Mouse (Mus musculus): ENCODE results near the gene Insrr. TPM values are rescaled to one million over a fixed set of nuclear protein-coding genes. Genes with fewer than 3 reads are reported as not detected.
A peak's percentile ranks its signal among the peaks of the same experiment; 100 is the strongest.

Insrr gene
- 0.21 TPM in 1 of 2 replicates, not detected in the other for polyA plus RNA-seq (2016; fragmentation: Nextera tagmentation; extraction: Ambion mirVana)

DNA sequence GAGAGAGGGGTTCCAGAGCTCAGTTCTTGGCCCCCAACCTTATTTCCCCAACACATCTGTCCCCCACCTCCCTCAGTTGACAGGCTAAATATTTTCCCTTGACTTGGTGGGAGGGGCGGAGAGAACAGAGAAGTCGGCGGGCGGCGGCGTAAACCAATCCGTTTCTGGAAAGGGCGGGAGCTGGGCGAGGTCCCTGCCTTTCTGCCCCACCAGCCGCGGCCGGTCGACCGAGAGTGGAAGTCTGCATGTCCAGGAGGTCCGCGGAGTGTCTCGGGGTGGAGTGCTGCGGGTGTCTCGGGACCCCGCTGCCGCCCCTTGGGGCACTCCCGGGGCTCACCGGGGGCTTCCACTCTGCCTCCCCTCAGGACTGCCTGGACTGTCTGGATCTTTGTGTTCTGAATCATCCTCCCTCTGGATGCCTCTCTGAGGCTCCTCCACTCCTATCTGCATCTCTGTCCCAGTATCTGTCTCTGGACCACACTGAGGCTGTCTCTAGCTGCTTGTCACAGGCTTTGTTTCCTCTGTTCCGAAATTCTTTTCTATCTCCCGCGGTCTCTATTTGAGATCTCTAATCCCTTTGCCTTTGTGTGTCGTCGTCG is at the start of gene Insrr:
Insrr (plus strand) TSS at position 216 of the 599 bp plus-strand sequence.
- H3K27ac ChIP-seq (ENCODE audit: poor library complexity, severe bottlenecking), result no peak within 1 kb of the TSS
- under 1% methylated on average over 29 of the region's 29 CpGs for WGBS
- peaks cover 100% of the 10 kb centered on the region for H3K27me3 ChIP-seq (replicated peaks)

GRCm38 (mm10) chr3:87748431-87748830 is 48.3 kb upstream of the Insrr start, which contains the start of gene Lrrc71:
Gene Lrrc71 (minus strand): TSS chr3:87748625.
- no peaks in the 10 kb centered on the region for H3K9me3 ChIP-seq (replicated peaks)
- peaks cover 15% of the 10 kb centered on the region for H3K4me1 ChIP-seq (replicated peaks)
- H3K27ac ChIP-seq (ENCODE audit: poor library complexity, severe bottlenecking), result no peak within 1 kb of the TSS
- H3K4me3 ChIP-seq, result no peak within 1 kb of the TSS
- H3K9ac ChIP-seq, result peak within 1 kb of the TSS; percentile 45; the same call in 1 of the 2 replicates
- peaks cover 24% of the 10 kb centered on the region for H3K27me3 ChIP-seq (replicated peaks)
- H3K4me2 ChIP-seq, result no peak within 1 kb of the TSS
- H3K36me3 ChIP-seq, result peaks cover 38% of the 10 kb centered on the region
- ATAC-seq (ENCODE audit: insufficient number of reproducible peaks, low FRiP score), result no peak
- WGBS, result 46% methylated on average over 13 of the region's 13 CpGs

More for the DNA sequence above, at the start of gene Insrr:
- Histone ChIP-seq H3K4me2 (peak within 1 kb of the TSS; percentile 70), H3K4me1 (replicated peaks) (peaks cover 20% of the 10 kb centered on the region), H3K9me3 (replicated peaks) (no peaks in the 10 kb centered on the region), H3K4me3 (peak within 1 kb of the TSS; percentile 41), H3K36me3 (no peaks in the 10 kb centered on the region), H3K9ac (peak within 1 kb of the TSS; percentile 42)
- ATAC-seq (ENCODE audit: insufficient number of reproducible peaks, low FRiP score), result no peak

- ATAC-seq (ENCODE audit: insufficient number of reproducible peaks, low FRiP score), result no peak
These were observed 47.7 kb upstream of the Insrr start for GRCm38 (mm10) chr3:87749036-87749435.

GRCm38 (mm10) chr3:87749977-87750376 is 46.8 kb upstream of the Insrr start:
- no peak overlapping the region for H3K27ac ChIP-seq (ENCODE audit: poor library complexity, severe bottlenecking)
- H3K4me2 ChIP-seq, result no peak overlapping the region
- no peak for ATAC-seq (ENCODE audit: insufficient number of reproducible peaks, low FRiP score)
- no peaks in the 10 kb centered on the region for H3K9me3 ChIP-seq (replicated peaks)
- WGBS, result 88% methylated on average over 12 of the region's 12 CpGs
- peaks cover 14% of the 10 kb centered on the region for H3K4me1 ChIP-seq (replicated peaks)
- H3K36me3 ChIP-seq, result peaks cover 52% of the 10 kb centered on the region
- no peak overlapping the region for H3K9ac ChIP-seq
- H3K4me3 ChIP-seq, result no peak overlapping the region
- H3K27me3 ChIP-seq (replicated peaks), result peaks cover 34% of the 10 kb centered on the region

More at GRCm38 (mm10) chr3:87749036-87749435, 47.7 kb upstream of the Insrr start:
- peaks cover 44% of the 10 kb centered on the region for H3K36me3 ChIP-seq
- peaks cover 15% of the 10 kb centered on the region for H3K4me1 ChIP-seq (replicated peaks)
- H3K4me2 ChIP-seq, result no peak overlapping the region
- H3K27ac ChIP-seq (ENCODE audit: poor library complexity, severe bottlenecking), result no peak overlapping the region
- no peak overlapping the region for H3K4me3 ChIP-seq
- peaks cover 27% of the 10 kb centered on the region for H3K27me3 ChIP-seq (replicated peaks)
- no peak overlapping the region for H3K9ac ChIP-seq
- no peaks in the 10 kb centered on the region for H3K9me3 ChIP-seq (replicated peaks)
- WGBS, result 13% methylated on average over 5 of the region's 5 CpGs

GRCm38 (mm10) chr3:87752567-87752966 is 44.2 kb upstream of the Insrr start:
- WGBS, result 77% methylated on average over 3 of the region's 3 CpGs
- no peak overlapping the region for H3K9ac ChIP-seq

DNA sequence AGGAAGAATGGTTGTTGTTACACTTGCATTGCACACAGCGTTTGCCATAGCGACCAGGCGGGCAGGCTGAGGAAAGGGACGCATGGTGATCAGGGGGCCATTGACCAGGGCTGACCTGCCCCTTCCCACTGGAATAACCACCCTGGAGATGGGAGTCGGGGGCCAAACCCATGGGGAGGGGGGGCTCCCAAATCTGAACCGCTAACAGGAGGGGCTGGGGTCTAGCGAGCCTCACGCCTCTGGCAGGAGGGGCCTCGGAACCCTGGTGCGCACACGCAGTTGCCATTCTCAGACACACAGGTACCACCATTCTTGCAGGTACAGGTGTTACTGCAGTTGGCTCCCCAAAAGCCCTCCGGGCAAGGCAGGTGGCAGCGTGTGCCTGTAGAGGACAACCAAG is 42.9 kb upstream of the Insrr start:
- Histone ChIP-seq H3K36me3 (peaks cover 63% of the 10 kb centered on the region), H3K4me1 (replicated peaks) (no peaks in the 10 kb centered on the region; the same call in 1 of the 2 replicates), H3K4me3 (no peak overlapping the region), H3K27ac (ENCODE audit: poor library complexity, severe bottlenecking) (no peak overlapping the region), H3K9me3 (replicated peaks) (no peaks in the 10 kb centered on the region), H3K27me3 (replicated peaks) (peaks cover 47% of the 10 kb centered on the region), H3K9ac (no peak overlapping the region), H3K4me2 (no peak overlapping the region)
- 86% methylated on average over 13 of the region's 13 CpGs for WGBS
- ATAC-seq (ENCODE audit: insufficient number of reproducible peaks, low FRiP score), result no peak

More at GRCm38 (mm10) chr3:87752567-87752966, 44.2 kb upstream of the Insrr start:
- H3K27me3 ChIP-seq (replicated peaks), result peaks cover 45% of the 10 kb centered on the region
- no peak overlapping the region for H3K4me3 ChIP-seq
- no peak for ATAC-seq (ENCODE audit: insufficient number of reproducible peaks, low FRiP score)
- H3K4me1 ChIP-seq (replicated peaks), result peaks cover 5% of the 10 kb centered on the region
- no peak overlapping the region for H3K4me2 ChIP-seq
- no peaks in the 10 kb centered on the region for H3K9me3 ChIP-seq (replicated peaks)
- H3K27ac ChIP-seq (ENCODE audit: poor library complexity, severe bottlenecking), result no peak overlapping the region
- H3K36me3 ChIP-seq, result peaks cover 55% of the 10 kb centered on the region

- Histone ChIP-seq H3K27ac (ENCODE audit: poor library complexity, severe bottlenecking) (no peak overlapping the region), H3K4me1 (replicated peaks) (no peaks in the 10 kb centered on the region; the same call in 1 of the 2 replicates), H3K9me3 (replicated peaks) (no peaks in the 10 kb centered on the region), H3K4me3 (peak overlapping the region; percentile 7; the same call in 1 of the 2 replicates), H3K9ac (peak overlapping the region; percentile 28; the same call in 1 of the 2 replicates), H3K27me3 (replicated peaks) (peaks cover 43% of the 10 kb centered on the region), H3K4me2 (peak overlapping the region; percentile 52), H3K36me3 (peaks cover 51% of the 10 kb centered on the region)
- ATAC-seq (ENCODE audit: insufficient number of reproducible peaks, low FRiP score), result peak; percentile 62
- 6% methylated on average over 24 of the region's 24 CpGs for WGBS
These were observed 40.8 kb upstream of the Insrr start for GRCm38 (mm10) chr3:87755964-87756363.

GRCm38 (mm10) chr3:87756488-87756887 is 40.3 kb upstream of the Insrr start:
- WGBS, result 53% methylated on average over 20 of the region's 20 CpGs
- Histone ChIP-seq H3K9ac (no peak overlapping the region), H3K4me2 (no peak overlapping the region)

GRCm38 (mm10) chr3:87758641-87759040 is 38.1 kb upstream of the Insrr start:
- WGBS, result 42% methylated on average over 4 of the region's 5 CpGs
- ATAC-seq (ENCODE audit: insufficient number of reproducible peaks, low FRiP score), result no peak
- peaks cover 27% of the 10 kb centered on the region for H3K27me3 ChIP-seq (replicated peaks)

More at GRCm38 (mm10) chr3:87756488-87756887, 40.3 kb upstream of the Insrr start:
- H3K36me3 ChIP-seq, result peaks cover 45% of the 10 kb centered on the region
- no peaks in the 10 kb centered on the region for H3K9me3 ChIP-seq (replicated peaks)
- ATAC-seq (ENCODE audit: insufficient number of reproducible peaks, low FRiP score), result no peak
- H3K27ac ChIP-seq (ENCODE audit: poor library complexity, severe bottlenecking), result no peak overlapping the region
- no peak overlapping the region for H3K4me3 ChIP-seq
- peaks cover 1% of the 10 kb centered on the region for H3K4me1 ChIP-seq (replicated peaks)
- H3K27me3 ChIP-seq (replicated peaks), result peaks cover 39% of the 10 kb centered on the region

GRCm38 (mm10) chr3:87761408-87762375 is 35.1 kb upstream of the Insrr start:
- Histone ChIP-seq H3K27me3 (replicated peaks) (peaks cover 23% of the 10 kb centered on the region), H3K9me3 (replicated peaks) (no peaks in the 10 kb centered on the region), H3K9ac (no peak overlapping the region), H3K4me2 (no peak overlapping the region), H3K4me3 (no peak overlapping the region), H3K36me3 (peaks cover 17% of the 10 kb centered on the region), H3K4me1 (replicated peaks) (peaks cover 50% of the 10 kb centered on the region), H3K27ac (ENCODE audit: poor library complexity, severe bottlenecking) (no peak overlapping the region)
- ATAC-seq (ENCODE audit: insufficient number of reproducible peaks, low FRiP score), result no peak
- 64% methylated on average over 20 of the region's 20 CpGs for WGBS

More at GRCm38 (mm10) chr3:87758641-87759040, 38.1 kb upstream of the Insrr start:
- Histone ChIP-seq H3K4me1 (replicated peaks) (peaks cover 23% of the 10 kb centered on the region), H3K4me3 (no peak overlapping the region), H3K4me2 (no peak overlapping the region), H3K27ac (ENCODE audit: poor library complexity, severe bottlenecking) (no peak overlapping the region), H3K9ac (no peak overlapping the region), H3K36me3 (peaks cover 28% of the 10 kb centered on the region), H3K9me3 (replicated peaks) (no peaks in the 10 kb centered on the region)

- Histone ChIP-seq H3K27ac (ENCODE audit: poor library complexity, severe bottlenecking) (peak overlapping the region; percentile 87), H3K36me3 (0 out of 2 replicates have a peak, but pooled peaks cover 8% of the 10 kb centered on the region), H3K27me3 (replicated peaks) (peaks cover 24% of the 10 kb centered on the region), H3K4me3 (no peak overlapping the region; the same call in 1 of the 2 replicates), H3K9ac (no peak overlapping the region), H3K4me1 (replicated peaks) (peaks cover 61% of the 10 kb centered on the region), H3K9me3 (replicated peaks) (no peaks in the 10 kb centered on the region), H3K4me2 (peak overlapping the region; percentile 60)
- ATAC-seq (ENCODE audit: insufficient number of reproducible peaks, low FRiP score), result no peak
- WGBS, result 37% methylated on average over 4 of the region's 4 CpGs
These were observed 33.5 kb upstream of the Insrr start for GRCm38 (mm10) chr3:87763202-87763601.
